Mouse (Mus musculus) stomach, postnatal 0 days (tissue): ENCODE data around the gene Ppp1r16b.

Source experiments
- CTCF ChIP-seq: IDR thresholded peaks from 2 replicates; pipeline ENCODE4 v1.5.1; 2016; ENCODE audit warnings: antibody characterized with exemption, low read depth, mild to moderate bottlenecking, moderate library complexity
- EP300 ChIP-seq: optimal IDR thresholded peaks from 2 replicates; pipeline ENCODE3; 2016; ENCODE audit warnings: antibody characterized with exemption

DNA sequence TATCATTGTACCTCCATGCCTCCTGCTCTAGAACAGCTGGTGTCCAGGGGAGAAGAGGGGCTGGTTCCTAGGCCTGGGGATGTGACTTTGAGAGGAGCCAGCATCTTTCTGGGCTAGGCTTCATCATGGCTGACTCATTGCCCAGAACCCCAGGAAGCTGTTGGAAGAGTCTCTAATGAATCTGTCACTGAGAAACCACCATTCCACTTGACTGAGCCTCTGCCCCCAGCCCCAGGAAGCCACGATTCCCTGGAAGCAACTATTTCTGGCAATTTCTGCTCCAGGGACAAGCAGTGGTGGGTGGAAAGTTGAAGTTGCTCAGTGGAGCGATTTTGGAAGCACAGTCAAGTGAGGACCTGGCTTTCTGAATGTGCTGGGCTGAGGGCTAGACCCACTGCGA is 65.7 kb downstream of the Ppp1r16b start:
- TF ChIP-seq EP300, result no peak
- no peak for TF ChIP-seq CTCF
